Mouse (Mus musculus) neutrophil, adult 5-6 weeks (primary cell): ENCODE measurements around the gene Aldh3b2. TPM values are rescaled to one million over a fixed set of nuclear protein-coding genes. Genes with fewer than 3 reads are reported as not detected.

Experiments used
- ATAC-seq: fragments of 151-379, 151-347 bp; 2 replicates; pipeline ENCODE4 v1.8.0; 2017; ENCODE audit warnings: mild to moderate bottlenecking, moderate TSS enrichment; ENCODE audit not compliant: insufficient number of reproducible peaks, poor library complexity, low FRiP score, severe bottlenecking; ENCODE audit errors: extremely low read depth
- total RNA-seq: library from RNA; stranded (forward); fragments of 200-1000 nt; gene quantifications from 2 replicates; pipeline ENCODE4 v1.2.3, GENCODE M21; 2017

Aldh3b2 gene
- total RNA-seq, 1 experiment from 2014 or later = not detected

DNA sequence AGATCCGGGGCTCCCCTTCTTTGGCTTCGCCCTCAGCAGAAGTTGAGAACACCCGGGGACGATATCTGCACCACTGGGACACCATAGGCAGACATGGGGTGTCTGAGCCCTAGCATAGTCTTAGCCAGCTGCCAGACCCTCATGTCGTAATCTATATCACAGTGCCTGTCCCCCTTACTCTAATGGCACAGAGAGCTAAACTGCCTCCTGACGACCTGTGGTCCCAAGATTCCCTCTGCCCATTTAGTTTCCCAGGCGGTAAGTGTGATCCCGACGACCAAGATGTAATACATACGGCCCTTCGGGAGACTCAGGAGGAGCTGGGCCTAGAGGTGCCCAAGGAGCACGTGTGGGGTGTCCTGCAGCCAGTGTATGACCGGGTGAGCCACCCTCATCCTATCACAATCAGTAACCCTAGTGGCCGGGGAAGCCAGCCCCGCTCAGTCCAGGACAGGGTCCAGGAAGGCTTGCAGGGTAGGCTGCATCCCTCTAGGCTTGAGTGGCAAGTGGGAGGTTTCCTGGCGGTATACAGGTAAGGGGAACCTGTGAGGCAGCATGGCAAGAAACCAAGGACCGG lies 28.9 kb downstream of the Aldh3b2 start:
- no peak for ATAC-seq

DNA sequence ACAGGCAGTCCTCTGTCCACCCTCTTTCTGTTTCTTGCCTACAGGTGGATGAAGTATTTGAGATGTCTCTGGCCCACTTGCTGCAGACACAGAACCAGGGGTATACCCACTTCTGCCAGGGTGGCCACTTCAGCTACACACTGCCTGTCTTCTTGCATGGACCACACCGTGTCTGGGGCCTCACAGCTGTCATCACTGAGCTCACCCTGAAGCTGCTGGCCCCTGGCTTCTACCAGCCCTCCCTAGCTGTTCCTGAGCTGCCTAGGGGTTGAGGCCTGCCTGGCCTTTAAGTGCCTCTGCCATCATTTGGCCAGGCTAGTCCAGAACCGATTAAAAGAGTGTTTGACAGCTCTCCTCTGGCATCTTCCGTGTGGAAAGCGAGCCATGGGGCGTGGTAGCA lies 29.6 kb downstream of the Aldh3b2 start:
- no peak for ATAC-seq

DNA sequence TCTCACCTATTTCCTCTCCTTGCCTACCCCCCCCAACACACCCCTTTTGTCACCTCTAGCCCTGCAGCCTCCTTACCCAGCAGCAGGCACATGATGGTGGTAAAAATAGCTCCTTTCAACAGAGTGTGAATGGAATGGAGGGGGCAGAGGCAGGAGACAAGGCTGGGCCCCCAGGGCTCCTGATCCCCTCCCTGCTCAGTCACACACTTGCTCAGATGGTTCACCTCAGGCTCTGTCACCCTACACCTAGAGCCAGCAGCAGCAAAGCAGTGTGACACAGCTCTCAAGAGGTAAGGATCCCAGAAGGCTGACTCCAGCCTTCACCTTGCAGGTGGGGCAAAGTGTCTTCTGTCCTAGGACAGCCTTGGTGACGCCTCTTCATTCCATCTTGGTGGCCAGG lies 31.0 kb downstream of the Aldh3b2 start, which contains the start of gene Doc2g:
Gene Doc2g, plus strand, starts transcription at position 202 of the 400 bp plus-strand sequence.
- no peak for ATAC-seq

DNA sequence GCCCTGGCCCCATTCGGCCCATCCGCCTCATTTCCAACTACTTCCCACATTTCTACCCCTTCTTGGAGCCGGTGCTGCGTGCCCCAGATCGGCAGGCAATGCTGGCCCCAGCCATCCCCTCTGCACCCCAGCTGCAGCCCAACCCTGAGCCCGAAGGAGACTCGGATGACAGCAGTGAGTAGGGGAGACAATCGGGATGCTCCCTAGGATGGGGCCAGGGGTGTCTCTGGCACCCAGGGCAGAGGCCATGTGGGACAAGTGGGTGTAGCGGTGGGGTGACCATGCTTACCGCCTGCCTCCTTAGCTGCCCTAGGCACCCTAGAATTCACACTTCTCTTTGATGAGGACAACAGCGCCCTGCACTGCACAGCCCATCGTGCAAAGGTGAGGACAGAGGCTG lies 31.5 kb downstream of the Aldh3b2 start:
- ATAC-seq = no peak

DNA sequence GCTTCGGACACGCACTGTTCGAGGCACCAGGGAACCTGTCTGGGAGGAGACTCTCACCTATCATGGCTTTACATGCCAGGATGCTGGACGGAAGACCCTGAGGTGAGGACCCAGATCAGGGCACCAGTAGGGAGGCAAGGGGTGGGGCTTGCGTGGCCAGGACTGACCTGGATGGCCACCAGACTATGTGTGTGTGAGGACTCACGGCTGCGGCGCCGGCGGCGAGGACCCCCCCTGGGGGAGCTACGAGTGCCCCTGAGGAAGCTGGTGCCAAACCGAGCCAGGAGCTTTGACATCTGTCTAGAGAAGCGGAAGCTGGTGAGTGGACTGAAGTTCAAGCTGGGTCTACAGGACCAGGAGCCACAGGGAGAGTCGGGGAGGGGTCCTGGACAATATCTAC lies 32.2 kb downstream of the Aldh3b2 start:
- no peak for ATAC-seq

DNA sequence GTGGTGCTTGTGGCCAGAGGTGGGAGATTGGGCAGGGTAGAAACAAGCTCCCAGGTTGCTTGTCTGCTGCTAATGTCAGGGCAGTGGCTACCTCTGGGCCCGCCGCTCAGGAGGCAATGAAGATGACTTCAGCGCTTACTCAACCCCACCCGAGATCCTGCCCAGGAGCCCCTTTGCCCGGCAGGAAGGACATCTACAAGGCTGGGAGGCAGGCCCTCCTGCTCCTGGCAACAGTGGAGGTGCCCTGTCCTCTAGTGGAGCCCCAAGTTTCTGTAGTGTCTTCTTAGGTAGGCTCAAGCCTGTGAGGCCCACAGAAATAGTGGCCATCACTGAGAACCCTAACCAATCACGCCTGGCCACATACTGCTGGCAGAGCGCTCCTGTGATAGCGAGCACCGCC lies 33.0 kb downstream of the Aldh3b2 start:
- ATAC-seq = no peak

DNA sequence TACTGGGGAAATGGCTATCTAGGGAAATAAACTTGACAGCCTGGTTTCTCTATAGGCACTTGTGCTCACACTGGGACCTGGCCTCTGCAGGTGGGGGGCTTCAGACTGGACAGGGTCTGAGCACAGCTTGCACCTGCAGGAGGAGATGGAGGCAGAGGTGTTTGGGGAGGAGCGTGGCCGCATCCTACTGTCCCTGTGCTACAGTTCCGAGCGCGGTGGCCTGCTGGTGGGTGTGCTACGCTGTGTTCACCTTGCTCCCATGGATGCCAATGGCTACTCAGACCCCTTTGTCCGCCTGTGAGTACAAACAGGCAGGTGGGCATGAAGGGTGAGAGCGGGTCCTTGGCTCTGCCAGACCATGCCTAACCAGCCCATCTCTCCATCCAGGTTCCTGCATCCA lies 33.8 kb downstream of the Aldh3b2 start:
- ATAC-seq = no peak

DNA sequence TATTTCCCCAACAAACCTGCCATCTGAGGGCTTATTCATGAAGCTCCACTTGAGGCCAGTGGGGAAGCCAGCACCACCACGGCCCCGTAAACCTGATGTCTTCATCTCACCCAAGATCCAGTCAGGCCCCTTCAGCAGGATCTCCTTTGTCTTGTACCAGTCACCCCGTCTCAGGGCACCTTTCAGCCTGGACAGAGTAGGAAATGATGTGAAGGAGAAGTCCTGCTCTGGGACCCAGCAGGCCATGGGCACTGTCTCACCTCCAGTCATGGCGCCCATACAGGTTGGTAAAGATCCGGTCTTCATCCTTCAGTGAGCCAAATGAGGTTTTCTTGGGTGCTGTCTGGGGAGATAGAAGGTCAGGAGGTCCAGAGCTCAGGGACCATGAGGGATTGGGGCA lies 39.0 kb downstream of the Aldh3b2 start:
- ATAC-seq = no peak

DNA sequence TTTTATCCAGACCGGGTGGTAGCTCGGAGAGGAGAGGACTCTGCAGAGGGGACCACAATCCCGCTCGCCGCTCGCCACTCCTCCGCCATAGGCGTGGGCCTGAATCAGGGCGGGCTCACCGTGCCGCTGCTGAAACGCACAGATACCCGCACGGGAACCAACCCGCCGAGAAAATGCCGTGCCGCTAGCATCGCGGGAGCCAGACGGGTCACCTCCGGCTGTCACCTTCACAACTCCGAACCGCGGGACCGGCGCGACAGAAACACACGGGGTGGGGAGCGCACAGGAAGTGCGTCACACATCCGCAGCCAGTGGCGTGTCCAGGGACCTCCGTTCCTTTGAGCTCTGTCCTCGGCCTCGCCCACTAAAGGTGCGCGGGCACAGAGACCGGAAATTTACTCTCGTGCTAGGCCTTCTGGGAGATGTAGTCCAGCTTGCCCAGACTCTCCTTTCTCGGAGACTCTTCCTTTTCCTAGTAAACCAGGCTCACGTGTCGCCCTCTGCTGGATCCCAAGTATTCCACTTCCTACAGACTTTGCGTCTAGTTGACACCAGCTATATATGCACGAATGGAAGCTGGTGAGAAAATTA lies 40.4 kb downstream of the Aldh3b2 start, which contains the start of gene Ndufv1:
Gene Ndufv1, minus strand, starts transcription at position 375 of the 591 bp plus-strand sequence.
- peak; percentile 98 for ATAC-seq

DNA sequence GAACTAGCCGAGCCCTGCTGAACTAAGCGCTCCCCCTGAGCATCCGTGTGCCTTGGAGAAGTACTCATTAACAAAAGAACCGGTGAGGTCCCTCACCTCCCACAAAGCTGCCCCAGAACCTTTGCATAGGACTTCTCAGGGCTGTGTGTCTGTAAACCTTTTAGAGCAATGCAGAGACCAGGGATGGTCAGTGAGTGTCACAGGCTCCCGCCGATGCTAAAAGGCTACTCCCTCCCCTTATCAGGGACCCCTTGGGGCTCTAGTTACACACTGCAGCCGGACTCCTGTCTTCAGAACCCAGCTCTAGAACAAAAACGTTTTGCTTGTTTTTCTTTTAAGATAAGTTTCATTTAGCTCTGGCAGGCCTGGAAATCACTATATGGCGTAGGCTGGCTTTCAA lies 40.9 kb downstream of the Aldh3b2 start:
- no peak for ATAC-seq

DNA sequence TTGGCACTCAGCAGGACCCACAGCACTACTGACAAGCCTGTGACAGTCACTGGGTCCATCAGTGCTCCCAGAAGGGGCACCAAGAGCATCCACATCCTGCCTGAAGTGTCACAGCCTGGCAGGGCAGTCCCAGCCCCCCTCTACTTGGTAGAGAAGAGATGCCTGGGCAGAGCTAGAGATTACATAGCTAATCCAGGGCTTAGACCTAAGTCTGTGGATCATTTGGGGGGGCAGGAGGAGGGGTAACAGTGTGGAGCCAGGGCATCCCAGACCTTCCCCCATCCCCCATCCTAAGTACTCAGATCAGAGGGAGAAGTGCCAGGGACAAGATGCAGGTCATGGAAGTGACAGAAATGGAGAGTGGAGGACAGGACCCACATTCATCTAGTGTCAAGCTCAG lies 42.7 kb downstream of the Aldh3b2 start:
- no peak for ATAC-seq

DNA sequence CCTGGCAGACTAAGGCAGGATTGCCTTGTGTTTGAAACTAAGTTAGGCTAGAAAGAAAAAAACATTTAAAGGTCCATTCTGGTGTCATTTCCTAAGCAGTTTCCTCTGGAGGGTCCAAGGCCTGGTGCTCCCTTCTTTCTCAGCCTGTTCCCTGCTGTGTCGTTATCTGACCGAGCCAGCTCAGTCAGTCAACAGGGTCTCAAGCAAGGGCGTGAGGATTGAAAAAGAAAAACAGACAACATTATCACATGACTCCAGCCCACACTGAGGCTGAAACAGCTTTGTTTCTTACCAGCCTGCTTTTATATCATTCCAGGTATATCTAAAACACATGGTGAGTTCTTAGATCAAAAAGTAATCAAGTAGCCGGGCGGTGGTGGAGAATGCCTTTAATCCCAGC lies 43.5 kb downstream of the Aldh3b2 start:
- ATAC-seq = no peak

DNA sequence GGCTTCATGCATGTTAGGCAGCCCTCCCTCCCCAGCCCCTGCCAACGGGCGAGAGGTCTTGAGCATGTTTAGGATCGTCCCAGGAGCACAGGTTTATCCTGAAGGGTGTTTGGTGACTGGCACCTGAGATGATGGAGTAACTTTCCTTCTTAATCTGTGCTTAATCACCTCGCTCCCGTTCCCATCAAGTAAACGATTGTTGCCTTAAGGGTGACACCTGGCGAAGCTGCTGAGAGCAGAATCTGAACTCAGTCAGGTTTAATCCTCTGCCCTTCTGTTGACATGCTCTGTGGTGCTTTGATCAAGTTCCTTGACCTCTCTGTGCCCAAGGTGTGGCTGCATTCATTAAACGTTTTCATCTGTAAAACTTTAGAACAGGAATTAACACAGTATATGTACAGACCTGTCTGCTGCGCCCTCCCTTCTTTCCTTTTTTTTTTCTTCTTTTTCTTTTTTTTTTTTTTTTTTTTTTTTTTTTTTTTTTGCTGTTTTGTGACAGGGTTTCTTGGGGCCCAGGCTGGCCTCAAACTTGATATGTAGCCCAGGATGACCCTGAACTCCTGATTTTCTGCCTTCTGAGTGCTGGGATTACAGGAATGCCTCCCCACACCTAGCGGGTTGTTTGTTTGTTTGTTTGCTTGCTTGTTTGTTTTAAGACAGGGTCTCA lies 45.9 kb downstream of the Aldh3b2 start:
- ATAC-seq = no peak

DNA sequence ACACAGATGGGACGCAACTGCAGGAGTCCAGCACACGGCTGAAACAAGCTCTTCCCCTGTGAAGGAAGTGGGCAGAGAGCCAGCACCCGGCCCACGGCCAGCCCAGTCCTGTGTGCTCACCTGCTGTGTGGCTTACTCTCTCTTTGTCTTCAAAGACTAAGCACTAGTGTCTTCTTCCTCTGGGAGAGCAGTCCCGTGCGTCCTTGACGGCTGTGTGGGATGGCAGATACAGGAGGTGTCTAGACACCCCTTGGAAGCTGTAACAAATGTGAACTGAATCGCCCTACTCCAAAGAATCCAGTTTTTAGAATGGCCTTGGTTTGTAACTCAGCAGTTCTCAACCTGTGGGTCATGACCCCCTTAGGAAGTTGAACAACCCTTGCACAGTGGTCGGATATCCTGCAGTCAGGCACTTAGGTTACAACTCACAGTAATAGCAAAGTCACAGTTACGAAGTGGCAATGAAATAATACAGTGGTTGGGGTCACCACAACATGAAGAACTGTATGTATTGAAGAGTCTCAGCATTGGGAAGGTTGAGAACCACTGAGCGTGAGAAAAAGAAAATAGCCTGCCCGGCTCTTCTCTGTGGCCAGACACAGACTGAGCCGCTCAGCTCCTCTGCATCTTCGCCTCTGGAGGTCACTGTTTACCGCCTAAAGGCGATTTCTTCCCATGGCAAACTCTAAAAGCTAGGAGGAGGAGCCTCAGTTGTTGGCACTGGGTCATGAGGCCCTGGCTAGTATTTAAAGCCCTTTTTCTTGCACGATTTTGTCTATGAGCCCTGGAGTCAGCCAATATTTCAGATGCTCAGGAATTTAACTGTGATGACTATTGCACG lies 46.8 kb downstream of the Aldh3b2 start:
- peak; percentile 88 for ATAC-seq

DNA sequence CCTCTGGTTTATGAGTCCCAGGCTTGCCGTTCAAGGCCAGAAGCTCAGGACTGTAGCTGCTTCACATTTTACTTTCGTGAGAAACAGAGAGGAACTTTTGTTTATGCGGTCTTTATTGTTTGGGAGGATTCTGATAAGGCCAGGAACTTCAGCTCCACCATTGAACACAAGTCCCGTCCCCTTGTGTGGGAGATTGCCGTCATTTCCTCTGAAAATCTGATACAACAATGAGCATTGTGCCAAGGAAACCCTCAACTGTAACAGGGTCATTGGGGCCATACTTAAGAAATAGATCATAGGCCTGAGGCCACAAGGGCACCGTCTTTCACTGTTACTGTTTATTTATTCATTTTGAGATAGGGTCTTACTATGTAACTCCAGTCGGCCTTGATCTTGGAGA lies 51.1 kb downstream of the Aldh3b2 start:
- no peak for ATAC-seq

DNA sequence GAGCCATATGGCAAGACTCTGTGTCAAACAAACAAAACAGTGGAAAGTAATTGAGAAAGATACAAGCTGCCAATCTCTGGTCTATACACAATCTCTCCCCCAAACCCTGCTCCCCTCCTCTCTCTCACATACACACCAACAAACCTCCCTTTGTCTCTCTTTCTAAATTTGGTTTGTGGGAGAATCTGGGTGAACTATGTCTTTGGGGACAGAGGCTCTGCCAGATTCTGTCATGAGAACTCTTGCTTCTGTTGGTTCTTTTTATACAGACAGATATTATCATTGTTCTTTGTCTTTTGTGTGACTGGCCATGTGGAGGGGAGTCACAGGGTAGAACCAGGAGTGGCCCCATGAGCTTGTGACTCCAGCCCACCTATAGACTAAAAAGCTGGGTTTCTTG lies 55.4 kb downstream of the Aldh3b2 start:
- ATAC-seq = no peak
